Mouse (Mus musculus) cerebral cortex, adult 2 months (tissue): Measurements from ENCODE around the gene Creg1.

ENCODE experiments used
- WGBS: fragments of 180-500 bp; shearing (Covaris S2); methylation state at CpG from one replicate; pipeline ENCODE4 v1.1.7; 2018; 5-methylcytosine and 5-hydroxymethylcytosine counted together

Gene Creg1

DNA sequence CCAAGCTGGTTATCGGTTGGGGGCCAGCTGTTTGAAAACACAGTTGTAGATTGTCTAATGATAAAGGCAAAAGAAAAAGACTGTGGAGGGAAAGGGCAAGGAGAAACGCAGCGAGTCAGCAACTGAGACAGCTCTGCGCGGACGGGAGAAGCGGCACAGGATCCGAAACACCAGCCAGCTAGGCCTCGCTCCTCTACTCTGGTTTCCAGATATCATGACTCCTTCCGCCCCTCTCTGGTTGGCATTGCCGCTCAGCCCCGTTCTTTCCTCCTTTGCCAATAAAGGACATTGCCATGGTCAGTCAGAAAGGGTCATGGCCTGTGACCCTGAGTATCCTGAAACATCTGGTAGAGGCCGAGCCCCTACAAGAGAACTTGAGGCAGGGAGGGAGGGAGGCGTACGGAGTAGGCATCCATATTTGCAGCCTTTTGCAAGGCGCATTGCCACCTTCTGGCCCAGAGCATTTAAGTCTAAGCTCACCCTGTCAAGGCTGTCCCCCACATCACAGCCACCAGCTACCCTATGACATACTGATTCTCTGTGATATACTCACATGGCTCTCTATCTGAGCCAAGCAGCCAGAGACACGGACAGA is 25.6 kb downstream of the Creg1 start:
- WGBS: 93% methylated on average over 17 of the region's 17 CpGs

DNA sequence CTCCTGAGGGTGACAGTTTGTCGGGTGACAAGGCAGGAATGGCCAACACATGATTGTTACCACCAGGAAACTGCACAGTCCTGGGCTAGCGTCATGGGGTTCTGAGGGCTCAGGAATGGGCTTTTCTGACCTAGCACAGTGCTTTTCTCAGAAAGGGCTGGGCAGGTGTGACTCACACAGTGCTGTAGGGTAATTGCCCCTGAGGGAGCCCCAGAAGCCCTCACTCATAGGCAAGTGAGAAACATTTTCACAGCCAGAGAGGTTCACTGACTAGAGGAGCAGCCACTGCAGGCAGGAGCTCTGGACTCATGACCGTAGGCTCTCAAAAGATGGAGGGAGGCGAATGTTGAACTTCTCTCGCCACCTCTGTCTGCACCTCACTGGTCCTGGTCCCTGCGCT is 26.4 kb downstream of the Creg1 start:
- WGBS: 96% methylated on average over 6 of the region's 6 CpGs

DNA sequence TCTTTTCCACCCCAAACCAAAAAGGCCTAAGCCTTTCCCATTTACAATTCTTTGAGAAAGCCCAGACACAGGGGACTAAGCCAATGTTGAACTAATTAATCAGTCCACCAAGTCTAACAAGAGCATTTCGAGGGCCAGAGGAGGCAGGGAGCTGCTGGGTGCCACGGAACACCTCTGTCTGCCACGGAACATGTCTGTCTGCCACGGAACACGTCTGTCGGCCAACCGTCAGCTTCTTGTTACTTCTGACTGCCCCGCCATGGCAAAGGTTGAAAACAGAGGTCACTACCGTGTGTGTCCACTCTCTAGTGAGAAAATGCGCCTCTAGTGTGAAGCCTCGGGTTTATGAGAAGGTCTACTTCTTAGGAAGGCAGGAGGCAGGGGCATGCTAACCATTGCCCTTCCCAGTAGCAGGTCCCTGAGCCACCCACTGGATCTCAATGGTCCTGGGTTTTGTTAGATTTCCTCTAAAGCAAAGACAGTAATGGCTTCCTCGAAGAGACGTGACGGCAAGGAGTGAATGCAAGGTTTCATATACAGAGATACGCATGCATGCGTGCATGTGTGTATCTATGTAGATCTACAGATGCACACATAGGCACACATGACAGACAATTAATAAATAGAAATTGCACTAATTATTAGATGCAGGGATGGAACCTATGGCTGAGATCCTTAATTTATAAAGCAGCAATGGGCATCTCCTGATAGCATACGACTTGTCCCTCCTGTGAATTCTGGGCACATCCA is 27.1 kb downstream of the Creg1 start:
- 95% methylated on average over 17 of the region's 17 CpGs for WGBS

DNA sequence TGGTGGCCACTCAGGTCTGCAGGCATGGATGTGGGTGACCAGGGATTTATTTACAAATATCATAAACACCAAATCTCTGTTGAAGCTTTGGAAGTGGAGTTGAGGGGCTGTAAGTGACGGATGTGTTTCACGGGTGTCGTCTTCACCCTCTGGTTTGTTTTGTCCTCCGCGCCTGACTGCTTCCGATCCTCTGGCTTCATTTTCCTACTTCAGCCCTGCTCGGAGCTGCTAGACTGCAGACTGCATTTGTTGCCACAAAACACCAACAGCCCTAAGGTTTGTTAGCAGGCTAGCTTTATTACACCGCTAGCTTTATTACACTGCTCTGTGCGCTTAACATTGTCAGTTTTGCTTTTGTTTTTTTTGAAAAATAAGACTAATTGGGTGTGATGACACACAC is 27.9 kb downstream of the Creg1 start:
- 95% methylated on average over 9 of the region's 9 CpGs for WGBS

DNA sequence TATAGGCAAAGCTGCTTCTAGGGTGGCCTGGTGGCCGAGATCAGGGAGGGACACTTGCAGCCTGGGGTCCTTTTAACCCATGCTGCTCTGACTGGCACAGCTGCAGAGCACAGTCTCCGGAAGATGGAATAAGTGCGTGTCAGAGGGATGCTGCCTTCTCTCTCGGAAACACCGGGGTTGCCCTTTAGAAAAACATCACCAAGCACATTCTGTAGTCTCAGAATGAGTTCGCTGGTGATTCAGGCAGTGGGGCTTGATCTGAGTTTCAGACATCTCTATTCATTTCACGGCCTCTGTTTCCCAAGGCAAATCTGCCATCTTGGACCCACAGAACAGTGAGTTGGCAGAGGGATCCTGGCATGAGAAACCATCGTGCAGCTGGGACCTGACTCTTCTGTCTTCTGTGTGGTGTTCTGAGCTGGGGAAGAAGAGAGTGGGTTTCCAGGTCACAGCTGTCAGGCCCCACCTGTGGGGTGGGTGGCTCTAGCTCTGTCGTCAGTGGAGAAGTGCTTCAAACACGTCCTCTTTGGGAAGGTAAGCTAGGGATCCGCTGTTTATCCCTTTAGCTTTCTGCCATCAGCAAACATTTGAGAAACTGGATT is 38.3 kb downstream of the Creg1 start:
- 80% methylated on average over 11 of the region's 11 CpGs for WGBS

DNA sequence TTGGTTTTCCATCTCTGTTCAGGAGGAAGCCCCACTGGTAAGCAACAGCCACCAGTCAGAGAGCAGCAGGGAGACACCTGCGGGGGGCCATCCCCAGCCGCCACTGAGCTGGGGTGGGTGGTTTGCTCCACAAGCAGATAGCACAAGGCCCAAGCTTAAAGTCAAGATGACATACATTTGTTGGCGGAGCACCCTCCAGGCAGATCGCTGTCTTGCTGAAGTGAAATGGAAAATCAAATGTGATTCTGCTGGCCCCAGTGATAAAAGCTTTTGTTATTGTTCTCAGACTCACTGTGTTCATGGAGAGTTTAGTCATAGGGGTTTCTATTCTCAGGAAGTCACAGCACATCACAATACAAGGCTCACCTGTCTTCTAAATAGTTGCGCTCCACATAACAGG is 39.6 kb downstream of the Creg1 start:
- 91% methylated on average over 5 of the region's 5 CpGs for WGBS

DNA sequence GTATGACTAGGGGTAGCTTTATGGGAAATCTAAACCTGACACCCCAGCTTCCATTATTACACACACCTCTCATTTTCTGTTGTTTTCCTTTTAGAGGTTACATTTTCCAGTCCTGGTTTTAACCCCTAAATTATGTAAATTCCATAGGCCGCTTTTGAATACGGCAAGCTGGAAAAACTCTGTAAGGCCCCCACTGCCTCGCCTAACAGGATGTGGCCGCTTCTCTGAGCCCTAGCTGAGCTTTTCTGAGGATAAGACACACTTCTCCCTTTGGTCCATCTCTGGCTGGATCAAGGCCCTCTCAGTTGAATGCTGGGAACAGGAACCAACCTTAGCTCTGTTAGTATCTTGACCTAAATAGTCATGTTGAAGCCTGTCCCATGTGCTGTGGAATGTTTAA is 40.6 kb downstream of the Creg1 start:
- 95% methylated on average over 4 of the region's 4 CpGs for WGBS

DNA sequence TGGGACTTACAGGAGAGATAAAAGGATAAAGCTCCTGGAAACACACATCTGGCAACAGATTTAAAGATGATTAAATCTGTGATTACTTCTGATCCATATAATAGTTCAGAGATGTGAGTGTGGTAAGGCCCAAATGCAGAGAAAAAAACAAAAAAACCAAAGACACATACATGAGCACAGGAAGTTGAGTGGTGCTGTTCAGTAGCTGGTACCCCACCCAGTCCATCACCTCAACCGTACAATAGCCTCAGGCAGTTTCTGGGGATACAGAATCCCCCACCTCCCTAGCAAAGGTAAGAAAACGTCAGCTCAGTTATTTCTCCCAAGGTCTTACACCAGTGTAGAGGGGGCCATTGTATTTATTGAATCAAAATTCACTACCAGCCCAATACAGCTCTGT is 47.1 kb downstream of the Creg1 start:
- 95% methylated on average over 2 of the region's 2 CpGs for WGBS

DNA sequence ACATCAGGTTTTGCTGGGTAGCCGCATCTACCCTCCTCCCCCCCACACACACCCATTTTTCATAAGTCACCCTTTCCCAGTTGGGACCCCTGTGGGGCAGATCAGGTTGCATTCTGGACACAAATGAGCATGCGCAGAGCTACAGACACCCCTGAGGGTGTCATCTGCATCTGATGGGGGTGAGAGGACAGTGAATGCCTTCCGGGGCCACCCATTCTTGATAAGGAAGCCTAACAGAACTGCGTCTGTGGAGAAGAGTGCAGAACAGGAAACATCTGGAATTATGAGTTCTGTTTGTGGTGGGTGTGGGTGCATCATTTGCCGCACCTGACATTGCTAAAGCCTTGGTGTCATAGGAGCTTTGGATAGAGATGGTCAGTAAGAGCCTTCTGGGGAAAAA is 47.6 kb downstream of the Creg1 start:
- 93% methylated on average over 5 of the region's 5 CpGs for WGBS

DNA sequence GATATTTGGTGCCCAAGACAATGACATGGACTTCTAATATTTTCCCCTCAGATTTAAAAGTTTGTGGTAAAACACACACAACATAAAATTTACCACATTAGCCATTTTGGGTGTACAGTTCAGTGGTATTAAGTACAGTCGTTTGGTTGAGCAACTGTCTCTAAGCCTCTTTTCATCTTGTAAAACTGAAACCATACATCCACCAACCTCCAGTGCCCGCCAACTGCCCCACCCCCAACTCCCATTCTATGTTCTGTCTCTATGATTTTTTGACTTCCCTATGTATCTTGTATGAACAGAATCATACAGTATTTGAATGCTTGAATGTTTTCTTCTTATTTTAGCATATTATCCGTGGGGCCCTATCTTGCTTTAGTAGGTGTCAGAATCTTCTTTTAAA is 49.2 kb downstream of the Creg1 start:
- WGBS: 89% methylated on average over 3 of the region's 3 CpGs

DNA sequence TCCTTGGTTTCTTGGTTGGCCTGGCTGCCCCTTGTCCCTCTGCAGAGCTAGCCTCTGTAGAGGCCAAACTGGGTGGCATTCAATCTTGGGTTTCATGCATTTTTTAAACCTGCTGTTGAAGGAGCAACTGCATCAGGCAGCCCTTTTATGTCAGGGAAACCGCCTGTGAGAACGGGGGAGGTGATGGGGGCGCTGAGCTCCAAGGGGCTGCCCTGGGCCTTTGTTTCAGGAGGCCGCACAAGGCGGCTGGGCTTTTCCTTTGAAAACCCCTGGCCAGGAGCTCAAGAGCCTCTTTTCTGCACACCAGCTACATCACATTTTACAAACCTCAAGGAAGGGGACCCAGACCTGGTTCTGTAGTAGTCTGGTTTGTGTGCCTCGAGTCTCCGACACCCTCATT is 50.6 kb downstream of the Creg1 start:
- 59% methylated on average over 7 of the region's 7 CpGs for WGBS

DNA sequence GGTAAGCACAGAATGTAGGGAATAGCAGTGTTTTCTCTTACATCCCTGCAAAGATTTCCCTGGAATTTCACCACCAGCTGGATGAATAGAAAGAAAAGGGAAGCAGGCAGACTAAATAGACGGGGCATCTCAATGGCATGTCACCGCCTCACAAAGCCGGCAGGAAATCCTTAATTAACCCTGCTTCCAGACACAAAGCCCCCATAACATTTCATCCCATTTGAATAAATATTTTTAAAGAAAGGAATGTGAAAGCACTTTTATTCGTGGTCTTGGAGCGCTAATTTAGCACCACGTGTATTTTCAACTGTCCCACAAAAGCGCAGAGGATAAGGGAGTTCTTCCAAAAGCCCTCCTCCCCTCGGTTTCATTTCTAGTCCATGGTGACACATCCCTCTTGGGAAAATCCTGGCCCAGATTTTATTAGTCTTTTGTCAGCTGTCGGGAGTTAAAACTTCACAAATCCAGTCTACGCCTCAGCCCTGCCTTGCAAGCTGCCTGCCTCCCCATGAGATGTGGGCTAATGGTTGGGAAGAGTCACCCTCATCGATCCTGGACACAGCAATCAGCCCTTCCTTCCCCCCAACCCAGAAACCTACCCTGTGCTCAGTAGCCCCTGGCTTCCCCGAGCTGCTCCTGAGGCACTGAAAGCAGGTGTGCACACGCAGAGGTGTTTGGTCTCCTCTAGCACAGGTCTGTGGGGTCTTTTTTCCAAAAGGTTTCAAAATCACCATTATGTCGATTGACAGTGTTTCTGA is 51.2 kb downstream of the Creg1 start:
- WGBS: 28% methylated on average over 14 of the region's 14 CpGs

DNA sequence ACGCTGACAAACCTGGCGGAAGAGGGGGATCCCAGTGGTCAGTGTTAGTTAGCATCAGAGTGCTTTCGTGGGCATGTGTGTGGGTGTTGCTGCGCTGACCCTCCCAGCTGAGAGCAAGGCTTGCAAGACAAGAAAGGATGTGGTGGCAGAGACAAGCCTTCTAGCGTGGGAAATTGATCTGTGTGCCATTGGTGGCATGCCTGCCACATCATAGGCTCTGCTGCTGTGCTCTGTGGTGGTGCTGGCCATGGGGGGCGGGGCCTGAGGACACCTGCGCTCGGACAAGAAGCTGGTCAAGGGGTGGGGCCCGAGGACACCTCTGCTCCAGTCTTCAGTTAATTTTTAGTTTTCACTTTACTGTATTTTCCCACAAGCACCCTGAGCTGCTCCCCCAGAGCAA is 52.8 kb downstream of the Creg1 start:
- 89% methylated on average over 9 of the region's 9 CpGs for WGBS

DNA sequence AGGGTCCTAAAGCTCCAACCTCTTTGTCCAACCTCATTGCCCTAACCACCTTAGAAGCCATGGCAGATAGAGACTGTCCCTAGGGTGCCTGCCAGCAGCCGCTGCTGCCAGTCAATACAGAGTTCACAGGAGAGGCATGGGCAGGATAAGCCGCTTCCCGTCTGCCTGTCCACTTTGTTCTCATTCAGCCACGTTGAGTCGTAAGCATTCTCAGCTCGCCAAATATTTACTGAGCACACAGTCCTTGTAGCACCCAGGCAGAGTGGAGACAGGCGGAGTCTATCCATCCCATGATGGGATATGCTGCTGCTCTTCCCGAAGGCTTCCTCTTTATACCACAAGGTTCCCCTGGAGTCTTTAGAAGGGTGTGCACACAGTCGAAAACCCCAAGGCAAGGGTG is 53.7 kb downstream of the Creg1 start:
- WGBS: 65% methylated on average over 9 of the region's 9 CpGs

DNA sequence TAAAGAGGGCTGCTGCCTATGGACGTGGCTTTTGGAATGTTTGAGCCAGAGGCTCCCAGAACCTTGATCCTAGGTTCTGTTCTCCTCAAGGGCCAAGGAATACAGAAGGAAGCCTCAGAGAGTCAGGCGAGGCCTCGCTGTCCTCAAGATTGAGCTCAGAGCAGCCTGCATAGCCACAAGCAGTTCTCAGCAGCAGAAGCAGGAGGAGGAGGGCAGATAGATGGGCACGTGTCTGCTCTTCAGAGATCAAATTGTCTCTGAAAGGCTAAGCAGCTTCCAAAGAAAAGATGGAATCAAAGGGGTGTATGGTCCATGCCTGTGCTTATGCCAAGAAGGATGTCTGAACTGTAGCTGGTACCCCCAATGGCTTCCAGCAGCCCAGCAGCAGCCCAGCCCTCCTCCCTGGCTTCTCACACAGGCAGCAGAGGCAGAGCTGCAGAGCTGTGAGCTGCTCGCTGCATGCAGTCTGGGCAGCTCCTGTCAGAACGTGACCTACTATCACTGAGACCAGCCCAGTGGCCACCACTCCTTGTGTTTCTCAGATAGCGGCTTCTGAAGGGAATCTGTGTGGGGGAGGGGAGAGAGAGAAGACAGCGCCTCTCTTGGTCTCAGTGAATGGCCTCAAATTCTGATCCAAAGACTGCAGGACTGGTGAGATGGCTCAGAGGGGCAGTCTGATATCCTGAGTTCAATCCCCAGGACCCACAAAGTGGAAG is 54.8 kb downstream of the Creg1 start:
- 76% methylated on average over 8 of the region's 8 CpGs for WGBS

DNA sequence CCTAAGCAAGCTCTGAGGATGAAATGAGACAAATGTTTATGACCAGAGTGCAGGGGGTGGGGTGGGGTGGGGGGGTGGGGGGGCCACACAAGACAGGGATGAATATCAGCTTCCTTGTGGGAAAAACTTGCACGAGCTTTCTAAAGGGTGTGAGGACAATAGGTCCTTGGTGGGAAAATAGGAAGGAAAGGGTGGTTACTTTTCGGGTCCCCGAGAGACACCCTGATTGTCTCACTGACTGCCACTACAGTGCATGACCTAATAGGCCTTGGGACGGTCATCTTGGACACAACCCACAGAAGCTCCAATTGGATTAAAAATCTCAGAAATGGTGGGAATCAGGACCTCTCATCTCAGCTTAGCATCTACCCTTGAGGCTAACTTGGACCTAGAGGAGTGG is 55.6 kb downstream of the Creg1 start:
- WGBS: 81% methylated on average over 4 of the region's 4 CpGs

DNA sequence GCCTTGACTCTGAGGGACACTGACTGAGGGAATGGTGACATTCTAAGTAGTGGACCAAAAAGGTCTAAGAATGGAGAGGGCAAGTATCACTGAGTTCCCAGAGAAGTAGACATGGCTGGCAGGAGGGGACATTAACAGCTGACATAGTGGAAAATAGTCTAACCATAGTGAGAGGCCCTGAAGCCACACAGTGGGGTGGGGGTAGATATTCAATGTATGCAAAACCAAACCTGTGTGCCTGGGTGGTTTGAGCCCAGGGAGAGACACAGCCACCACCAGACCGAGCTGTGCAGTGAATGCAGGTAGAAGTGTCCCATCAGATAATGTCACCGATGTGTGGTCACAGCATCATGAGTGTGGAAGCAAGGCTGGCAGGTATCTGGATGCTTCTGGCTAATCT is 58.5 kb downstream of the Creg1 start:
- WGBS: 83% methylated on average over 2 of the region's 2 CpGs
